Mouse (Mus musculus) testis, adult 2 months (tissue): ENCODE measurements around the gene Pim3.

Experiments
- CTCF ChIP-seq: fragments of 200-500 bp; IDR thresholded peaks from 2 replicates; pipeline ENCODE4 v1.5.1; 2012; ENCODE audit warnings: low read depth, mild to moderate bottlenecking, inconsistent platforms, low read length, moderate library complexity; ENCODE audit not compliant: control insufficient read depth, insufficient read depth, insufficient replicate concordance
- POLR2A ChIP-seq: fragments of 200-500 bp; IDR thresholded peaks from 2 replicates; pipeline ENCODE4 v1.6.1; 2012; ENCODE audit warnings: low read depth, mild to moderate bottlenecking, inconsistent platforms, low read length, moderate library complexity; ENCODE audit not compliant: control insufficient read depth

DNA sequence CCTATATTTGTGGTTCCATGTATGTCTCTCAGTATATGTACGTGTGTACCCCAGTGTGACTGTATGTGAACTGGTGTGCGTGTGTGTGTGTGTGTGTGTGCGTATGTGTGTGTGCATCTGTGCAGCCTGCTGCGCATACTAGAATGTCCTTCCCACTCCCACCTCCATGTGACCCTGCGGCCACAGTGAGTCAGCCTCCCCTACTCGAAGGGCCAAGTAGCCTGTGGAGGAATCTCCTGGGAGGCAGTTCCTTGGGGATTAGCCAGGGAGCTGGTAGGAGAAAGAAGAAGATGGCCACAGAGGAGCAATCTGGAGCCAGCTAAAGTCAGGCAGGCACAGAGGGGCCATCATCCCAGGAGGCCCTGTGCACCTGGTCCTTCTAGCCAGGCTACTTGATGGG, 12.5 kb downstream of the Pim3 start:
- TF ChIP-seq POLR2A (no peak), CTCF (no peak)
